Mouse (Mus musculus) heart, embryonic 11.5 days (tissue): ENCODE measurements around the gene Nppa. TPM values are rescaled to one million over a fixed set of nuclear protein-coding genes. Genes with fewer than 3 reads are reported as not detected.
"Not testable (repeated sequence)": the region's sequence is repeated elsewhere in the genome, so short reads cannot be mapped to it uniquely, and the experiment has no call there.

Source experiments
- ATAC-seq: fragments of 200-750 bp; cut with Nextera tagmentation; replicated peaks from 2 replicates; pipeline ENCODE4 v1.8.0; 2017; ENCODE audit warnings: moderate library complexity; ENCODE audit not compliant: insufficient number of reproducible peaks, low FRiP score, low TSS enrichment
- H3K27ac ChIP-seq: fragments of 300-500 bp; sonication (generic); 2 replicates; pipeline ENCODE4 v1.5.1; 2014; ENCODE audit warnings: mild to moderate bottlenecking, low read depth, low read length
- H3K27me3 ChIP-seq: fragments of 300-500 bp; sonication (generic); 2 replicates; pipeline ENCODE4 v1.6.1; 2014; ENCODE audit warnings: mild to moderate bottlenecking, low read length, mixed read lengths; ENCODE audit not compliant: control insufficient read depth, insufficient read depth
- H3K36me3 ChIP-seq: fragments of 300-500 bp; sonication (generic); 2 replicates; pipeline ENCODE4 v1.6.1; 2014; ENCODE audit warnings: mild to moderate bottlenecking, low read length, moderate library complexity, mixed read lengths; ENCODE audit not compliant: control insufficient read depth, insufficient read depth
- H3K4me1 ChIP-seq: fragments of 300-500 bp; sonication (generic); 2 replicates; pipeline ENCODE4 v1.6.1; 2014; ENCODE audit warnings: low read length; ENCODE audit not compliant: control insufficient read depth, insufficient read depth
- H3K4me2 ChIP-seq: fragments of 300-500 bp; sonication (generic); 2 replicates; pipeline ENCODE4 v1.6.1; 2014; ENCODE audit warnings: mild to moderate bottlenecking, moderate library complexity
- H3K4me3 ChIP-seq: fragments of 300-500 bp; sonication (generic); 2 replicates; pipeline ENCODE4 v1.5.1; 2014; ENCODE audit warnings: low read depth, low read length
- H3K9ac ChIP-seq: fragments of 300-500 bp; sonication (generic); 2 replicates; pipeline ENCODE4 v1.6.1; 2014; ENCODE audit warnings: mild to moderate bottlenecking, low read depth, low read length, moderate library complexity
- H3K9me3 ChIP-seq: fragments of 300-500 bp; sonication (generic); replicated peaks from 2 replicates; pipeline ENCODE4 v1.6.1; 2016; ENCODE audit warnings: low read length; ENCODE audit not compliant: control insufficient read depth
- WGBS: fragments of 180-500 bp; shearing (Covaris S2); extraction: QIAGEN DNeasy Blood & Tissue Kit; methylation state at CpG from one replicate; pipeline ENCODE4 v1.1.7; 2014; ENCODE audit not compliant: insufficient replicate concordance; 5-methylcytosine and 5-hydroxymethylcytosine counted together
- polyA plus RNA-seq: library from polyadenylated mRNA; unstranded; fragments of >200 nt; fragmentation: Nextera tagmentation; extraction: Ambion mirVana; gene quantifications from 2 replicates; pipeline ENCODE4 v1.2.1, GENCODE M21; 2014

The Nppa gene
- polyA plus RNA-seq, 1 experiment from 2014 or later: 5,496 TPM

- H3K36me3 ChIP-seq: peaks cover 34% of the 10 kb centered on the region
- not testable (repeated sequence) for H3K9ac ChIP-seq
Measured at GRCm38 (mm10) chr4:148050396-148050914, 49.9 kb downstream of the Nppa start.

GRCm38 (mm10) chr4:148051046-148051776 is 50.7 kb downstream of the Nppa start:
- peaks cover 40% of the 10 kb centered on the region for H3K36me3 ChIP-seq
- no peak overlapping the region for H3K27ac ChIP-seq
- no peaks in the 10 kb centered on the region for H3K9me3 ChIP-seq
- no peak overlapping the region for H3K4me3 ChIP-seq
- ATAC-seq: no peak
- no peak overlapping the region for H3K9ac ChIP-seq
- WGBS: 92% methylated on average over 13 of the region's 13 CpGs
- no peaks in the 10 kb centered on the region for H3K27me3 ChIP-seq
- H3K4me1 ChIP-seq: no peaks in the 10 kb centered on the region; the same call in 1 of the 2 replicates
- H3K4me2 ChIP-seq: no peak overlapping the region

More at GRCm38 (mm10) chr4:148050396-148050914, 49.9 kb downstream of the Nppa start:
- not testable (repeated sequence) for H3K4me3 ChIP-seq, H3K4me2 ChIP-seq, H3K27me3 ChIP-seq, H3K9me3 ChIP-seq, H3K4me1 ChIP-seq, H3K27ac ChIP-seq, ATAC-seq
- 93% methylated on average over 3 of the region's 3 CpGs for WGBS

Other genes starting within 250 kb of the Nppa start
- 9.8 and 11.6 TPM in 2 replicates for gene Zfp984, start 190.9 kb upstream of the Nppa start, polyA plus RNA-seq
- gene Zfp933, start 152.4 kb upstream of the Nppa start, polyA plus RNA-seq: 4.9 and 6.9 TPM in 2 replicates
- 23.9 and 24.9 TPM in 2 replicates for gene Miip, start 131.9 kb upstream of the Nppa start, polyA plus RNA-seq
- gene Fv1, start 131.7 kb upstream of the Nppa start, polyA plus RNA-seq: 7.2 and 10.8 TPM in 2 replicates
- 61.8 and 95.4 TPM in 2 replicates for gene Mfn2, start 96.0 kb upstream of the Nppa start, polyA plus RNA-seq
- gene Plod1, start 64.0 kb upstream of the Nppa start, polyA plus RNA-seq: 40.1 and 50.2 TPM in 2 replicates
- gene 2510039O18Rik, start 59.8 kb upstream of the Nppa start, polyA plus RNA-seq: 16.4 and 16.5 TPM in 2 replicates
- 305 and 336 TPM in 2 replicates for gene Nppb, start 14.9 kb upstream of the Nppa start, polyA plus RNA-seq
- 6.3 and 7.3 TPM in 2 replicates for gene Clcn6, start 38.1 kb downstream of the Nppa start, polyA plus RNA-seq
- gene Mthfr, start 38.4 kb downstream of the Nppa start, polyA plus RNA-seq: 8.9 and 10.4 TPM in 2 replicates
- 12.7 and 17.6 TPM in 2 replicates for gene Agtrap, start 87.3 kb downstream of the Nppa start, polyA plus RNA-seq
- 45.3 and 47.2 TPM in 2 replicates for gene Mad2l2, start 129.7 kb downstream of the Nppa start, polyA plus RNA-seq
- 0.06 and 0.16 TPM in 2 replicates for gene Draxin, start 130.0 kb downstream of the Nppa start, polyA plus RNA-seq
- gene Fbxo6, start 151.4 kb downstream of the Nppa start, polyA plus RNA-seq: 23.3 and 24.5 TPM in 2 replicates
- 20.4 and 24.8 TPM in 2 replicates for gene Fbxo44, start 159.8 kb downstream of the Nppa start, polyA plus RNA-seq
- 0.84 TPM in 2 replicates for gene Fbxo2, start 159.9 kb downstream of the Nppa start, polyA plus RNA-seq